Mouse (Mus musculus): ENCODE measurements around the gene Olfr558.

- no peak for TF ChIP-seq CTCF (IDR thresholded peaks at IDR 0.05; ENCODE audit: low read depth, low read length)
- no peak for TF ChIP-seq POLR2A (IDR thresholded peaks at IDR 0.05; ENCODE audit: borderline replicate concordance, low read depth, low read length)
Observed at GRCm38 (mm10) chr7:102686944-102687501, 15.0 kb upstream of the Olfr558 start, which contains the start of gene Trim68.
